Mouse (Mus musculus) thymus, postnatal 10 days (tissue): ENCODE measurements around the gene Fads1.

ENCODE experiments used
- DNase-seq, 2 experiments: peaks; one replicate each; pipeline ENCODE4 v3.0.0; 2021; ENCODE audit warnings: low spot score in 2 of 2

Fads1 gene

GRCm38 (mm10) chr19:10210885-10211284 lies 28.2 kb downstream of the Fads1 start:
- no peak for DNase-seq

- DNase-seq: no peak
Observed at GRCm38 (mm10) chr19:10213796-10214471, 31.2 kb downstream of the Fads1 start.

- DNase-seq: no peak
Observed at GRCm38 (mm10) chr19:10216101-10216500, 33.4 kb downstream of the Fads1 start.

GRCm38 (mm10) chr19:10219108-10219507 lies 36.4 kb downstream of the Fads1 start:
- DNase-seq: peak in 1 of 2 experiments; percentile 60

DNA sequence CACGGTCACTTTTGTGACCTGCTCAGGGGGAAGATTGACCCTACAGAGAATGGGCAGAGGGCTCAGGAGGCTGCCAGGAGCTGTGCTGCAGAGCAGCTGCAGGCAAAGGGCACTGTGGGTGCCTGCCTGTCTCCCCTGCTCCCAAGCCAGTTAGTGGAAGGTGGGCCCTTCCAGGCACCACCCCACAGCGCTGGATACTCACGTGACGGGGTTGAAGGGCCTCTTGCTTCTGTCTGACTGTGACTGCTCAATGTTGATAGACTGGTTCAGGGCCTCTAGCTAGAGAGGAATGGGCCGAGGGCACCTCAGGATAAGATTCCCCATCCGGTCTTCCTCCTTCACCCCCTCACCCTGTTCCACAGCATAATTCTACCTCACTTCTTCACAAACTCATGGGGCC lies 36.9 kb downstream of the Fads1 start:
- DNase-seq: no peak

DNA sequence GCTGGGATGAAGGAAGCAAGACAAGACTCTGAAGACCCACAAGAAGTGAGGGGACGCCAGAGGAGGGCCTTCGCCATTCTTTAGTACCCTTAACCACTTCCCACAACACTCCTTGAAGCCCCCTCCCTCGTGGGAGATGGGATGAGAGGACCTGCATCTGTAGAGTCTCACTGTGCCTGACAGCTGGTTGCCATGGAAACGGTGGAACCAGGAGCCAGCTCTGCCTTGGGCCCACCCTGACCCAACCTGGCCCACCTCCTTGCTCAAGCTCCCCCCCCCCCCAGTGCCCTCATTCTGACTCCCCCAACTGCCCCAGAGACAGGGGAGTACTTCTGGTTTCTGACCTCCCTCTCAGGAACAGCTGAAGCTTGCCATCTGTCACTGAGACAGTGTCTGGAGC lies 38.9 kb downstream of the Fads1 start:
- no peak for DNase-seq

DNA sequence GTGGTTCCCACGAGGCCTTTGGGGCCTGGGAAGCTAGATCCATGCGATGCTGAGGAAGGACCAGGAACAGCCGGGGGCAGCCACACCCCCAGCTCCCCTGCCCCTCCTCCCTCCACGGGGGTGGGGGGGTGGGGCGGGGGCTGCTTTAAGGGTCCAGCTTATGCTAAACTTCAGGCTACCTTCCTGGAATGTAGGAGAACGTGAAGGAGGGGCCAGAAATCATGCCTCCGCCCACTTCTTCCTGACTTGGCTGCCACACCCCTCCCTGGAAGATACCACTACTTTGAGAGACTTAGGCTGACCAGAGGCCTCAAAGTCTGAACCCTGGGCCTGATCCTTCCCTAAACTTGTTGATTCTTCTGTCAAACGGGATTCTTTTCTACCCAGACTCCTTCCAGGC lies 40.0 kb downstream of the Fads1 start:
- DNase-seq: no peak

- no peak for DNase-seq
Observed at GRCm38 (mm10) chr19:10223561-10223960, 40.9 kb downstream of the Fads1 start.

DNA sequence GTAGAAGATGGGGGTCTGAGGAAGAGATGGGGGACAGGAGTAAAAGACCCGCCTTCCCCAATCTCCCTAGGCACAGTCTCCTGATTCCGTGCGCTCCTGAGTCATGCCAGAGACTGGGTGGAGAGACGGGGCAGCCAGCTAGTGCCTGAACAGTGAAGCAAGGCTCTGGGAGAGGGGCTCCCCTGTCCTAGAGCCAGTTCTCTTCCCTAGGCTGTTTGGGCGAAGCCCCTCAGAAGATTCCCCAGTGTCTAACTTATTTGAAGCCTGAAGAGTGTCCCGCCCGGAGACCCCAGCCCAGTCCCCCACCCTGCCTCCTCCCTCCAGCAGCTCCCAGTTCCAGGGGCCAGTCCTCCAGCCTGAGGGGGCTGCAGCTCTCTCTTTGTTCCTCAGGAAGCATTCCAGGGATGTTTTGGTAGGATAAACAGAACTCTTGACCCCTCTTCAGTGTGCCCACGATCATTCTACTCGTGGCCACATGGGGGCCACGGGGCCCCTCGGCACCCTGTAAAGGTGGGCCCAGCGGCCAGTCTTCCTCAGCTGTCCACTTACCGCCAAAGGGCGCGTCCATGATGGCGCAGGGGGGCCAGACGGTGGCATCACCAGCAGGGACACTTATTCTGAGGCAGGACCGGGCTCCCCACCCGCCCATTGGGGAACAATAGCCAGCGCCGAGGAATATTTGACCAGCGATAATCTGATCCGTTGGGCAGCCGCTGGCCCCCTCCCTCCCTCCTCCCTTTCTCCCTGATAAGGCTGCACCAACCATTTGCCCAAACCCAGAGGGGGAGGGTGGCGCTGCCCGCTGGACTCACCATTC lies 42.2 kb downstream of the Fads1 start:
- no peak for DNase-seq

DNA sequence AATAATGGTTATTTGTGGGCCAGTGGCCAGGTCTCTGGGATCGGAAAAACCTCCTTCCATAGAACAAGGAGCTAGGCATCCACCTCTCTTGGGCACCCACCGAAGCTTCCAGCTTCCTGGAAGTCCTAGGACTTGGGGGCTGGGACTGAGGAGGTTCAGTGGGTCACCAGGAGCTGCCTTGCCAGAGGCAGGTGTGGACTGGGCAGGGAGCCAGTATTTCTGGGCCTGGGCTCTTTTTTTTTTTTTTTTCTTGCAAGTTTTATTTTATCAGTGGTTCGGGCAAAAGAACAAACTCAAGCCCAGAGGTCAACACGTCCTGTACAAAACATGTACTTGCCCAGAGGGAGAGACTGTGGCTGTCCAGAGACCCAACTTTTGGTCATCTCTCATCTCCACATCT lies 43.1 kb downstream of the Fads1 start:
- DNase-seq: no peak

DNA sequence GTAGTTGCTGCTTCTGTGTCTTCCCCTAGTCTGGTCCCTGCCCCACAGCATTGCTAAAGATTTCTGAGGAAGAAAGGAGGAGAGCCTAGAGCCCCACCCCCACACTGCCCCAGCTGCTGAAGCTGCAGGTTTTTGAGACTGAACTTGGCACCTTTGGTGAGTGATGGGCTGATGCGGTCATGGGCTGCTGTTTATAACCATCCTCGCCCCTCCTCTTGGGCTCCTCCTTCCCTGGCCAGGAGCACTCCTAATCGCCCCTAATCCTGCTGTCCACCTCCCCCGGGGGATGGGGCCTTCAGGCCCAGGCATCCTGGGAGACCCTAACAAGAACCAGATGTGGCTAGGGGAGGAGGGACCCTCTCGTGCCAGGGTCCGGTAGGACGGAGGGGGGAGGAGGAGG lies 48.3 kb downstream of the Fads1 start:
- DNase-seq: no peak

DNA sequence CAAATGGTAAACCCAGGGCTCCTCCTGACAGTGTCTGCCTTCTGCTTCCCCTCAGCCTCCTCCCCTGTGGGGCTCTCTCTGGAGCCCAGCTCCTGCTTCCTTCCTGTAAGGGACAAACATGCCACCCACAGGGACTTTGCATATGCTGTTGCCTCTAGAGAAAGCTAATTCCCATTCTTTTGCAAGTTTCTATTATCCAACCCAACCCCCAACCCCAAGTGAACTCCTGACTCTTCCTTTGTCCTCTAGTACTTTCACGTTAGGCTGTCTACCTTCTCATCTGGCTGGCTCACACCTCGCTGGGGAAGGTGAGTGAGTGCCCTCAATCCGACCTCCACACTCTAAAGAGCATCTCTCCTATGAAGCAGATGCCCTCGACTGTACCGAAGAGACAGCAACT lies 49.2 kb downstream of the Fads1 start:
- no peak for DNase-seq

GRCm38 (mm10) chr19:10232327-10233017 lies 49.8 kb downstream of the Fads1 start:
- DNase-seq: no peak

DNA sequence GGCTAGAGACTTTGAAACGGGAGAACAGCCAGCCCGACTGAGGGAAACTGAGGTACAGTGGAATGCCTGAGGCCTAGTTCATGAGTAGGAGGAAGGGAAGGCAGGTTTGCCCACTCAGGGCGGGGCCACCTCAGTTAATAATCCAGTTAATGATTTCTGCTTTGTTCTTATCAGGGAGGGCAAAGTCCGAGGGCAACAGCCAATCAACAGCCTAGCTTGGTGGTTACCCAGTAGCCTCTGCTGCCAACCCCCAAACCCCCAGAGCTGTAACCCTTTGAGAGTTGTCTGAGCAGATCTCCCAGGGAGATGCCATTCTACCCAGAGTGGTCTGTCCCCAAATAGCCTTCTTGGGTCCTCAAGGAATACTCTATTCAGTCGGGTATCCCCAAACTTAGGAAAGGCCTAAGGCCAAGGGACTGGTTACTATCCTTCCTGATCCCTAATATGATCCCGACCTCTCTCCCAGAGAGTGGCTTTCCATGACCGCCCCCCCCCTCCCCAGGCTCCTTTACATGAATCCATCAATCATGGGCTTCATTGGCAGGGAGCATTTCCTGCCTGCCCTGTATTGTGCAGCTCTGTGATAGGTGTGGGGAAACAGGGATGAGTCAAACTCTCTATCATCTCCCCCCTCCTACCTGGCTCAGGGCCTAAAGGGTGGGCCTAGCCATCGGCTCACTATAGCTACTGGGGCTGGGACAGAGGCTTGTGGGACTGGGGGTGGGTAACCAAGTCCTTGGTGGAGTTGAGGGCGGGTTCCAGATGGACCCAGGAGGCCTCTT lies 53.3 kb downstream of the Fads1 start:
- no peak for DNase-seq

DNA sequence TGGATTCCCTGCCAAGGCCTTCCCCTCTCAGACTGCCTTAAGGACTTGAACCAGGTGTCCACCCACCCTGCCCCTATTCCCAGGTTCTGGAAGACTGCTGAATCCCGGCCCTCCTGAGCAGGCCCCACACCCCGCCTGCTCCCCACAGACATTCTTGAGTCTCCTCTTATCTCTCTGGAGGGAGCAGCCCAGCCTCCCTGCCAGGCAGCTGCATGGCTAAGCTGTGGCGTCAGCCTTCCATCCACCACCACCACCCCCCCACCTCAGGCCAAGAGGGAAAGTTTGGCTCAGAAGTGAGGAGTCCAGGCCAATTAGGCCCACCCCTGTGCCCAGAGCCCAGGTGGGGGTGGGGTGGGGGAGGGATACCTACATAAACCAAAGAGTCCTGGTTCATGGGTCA lies 55.8 kb downstream of the Fads1 start:
- no peak for DNase-seq

- DNase-seq: no peak
Observed at GRCm38 (mm10) chr19:10239419-10239818, 56.7 kb downstream of the Fads1 start.

- no peak for DNase-seq
Observed at GRCm38 (mm10) chr19:10239975-10240653, 57.4 kb downstream of the Fads1 start.

- DNase-seq: peak; percentile 15 to 69
Observed at GRCm38 (mm10) chr19:10240654-10241305, 58.1 kb downstream of the Fads1 start, which contains the start of gene Myrf. Gene Myrf (minus strand): TSS chr19:10240748.

DNA sequence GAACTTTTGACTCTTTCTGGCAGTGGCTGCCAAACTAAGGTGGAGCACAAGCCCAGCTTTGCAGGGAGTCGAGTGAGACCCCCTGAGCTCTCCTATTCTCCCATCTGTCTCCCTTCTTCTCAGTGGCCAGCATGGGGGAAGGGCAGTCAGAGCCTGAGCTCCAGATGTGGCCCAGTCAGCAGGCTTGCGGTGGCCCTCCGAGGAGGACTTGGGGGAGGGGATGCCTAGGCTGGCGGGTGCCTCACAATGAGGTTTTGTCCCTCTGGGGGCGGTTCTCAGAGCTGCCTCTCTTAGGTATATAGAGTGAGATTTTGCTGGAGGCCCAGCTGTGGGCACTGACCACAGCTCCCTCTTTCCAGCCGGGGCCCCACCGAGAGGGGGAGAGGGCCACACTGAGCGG lies 60.2 kb downstream of the Fads1 start:
- DNase-seq: no peak

- DNase-seq: peak in 1 of 2 experiments; percentile 49
Observed at GRCm38 (mm10) chr19:10244183-10244582, 61.5 kb downstream of the Fads1 start.
